Mouse (Mus musculus) liver, postnatal 0 days (tissue): ENCODE measurements at regions not wholly inside any gene's neighbourhood (a gene's known extent, or its start where the extent isn't known, plus 50 kb on each side); places are given as distances from the start of the nearest gene placed in this dataset.

ENCODE experiments used
- CTCF ChIP-seq: sonication (generic); IDR thresholded peaks from 2 replicates; pipeline ENCODE4 v1.5.1; 2016; ENCODE audit warnings: antibody characterized with exemption, low read depth
- EP300 ChIP-seq: IDR thresholded peaks from 2 replicates; pipeline ENCODE4 v1.6.1; 2016; ENCODE audit warnings: antibody characterized with exemption, low read depth, mild to moderate bottlenecking

DNA sequence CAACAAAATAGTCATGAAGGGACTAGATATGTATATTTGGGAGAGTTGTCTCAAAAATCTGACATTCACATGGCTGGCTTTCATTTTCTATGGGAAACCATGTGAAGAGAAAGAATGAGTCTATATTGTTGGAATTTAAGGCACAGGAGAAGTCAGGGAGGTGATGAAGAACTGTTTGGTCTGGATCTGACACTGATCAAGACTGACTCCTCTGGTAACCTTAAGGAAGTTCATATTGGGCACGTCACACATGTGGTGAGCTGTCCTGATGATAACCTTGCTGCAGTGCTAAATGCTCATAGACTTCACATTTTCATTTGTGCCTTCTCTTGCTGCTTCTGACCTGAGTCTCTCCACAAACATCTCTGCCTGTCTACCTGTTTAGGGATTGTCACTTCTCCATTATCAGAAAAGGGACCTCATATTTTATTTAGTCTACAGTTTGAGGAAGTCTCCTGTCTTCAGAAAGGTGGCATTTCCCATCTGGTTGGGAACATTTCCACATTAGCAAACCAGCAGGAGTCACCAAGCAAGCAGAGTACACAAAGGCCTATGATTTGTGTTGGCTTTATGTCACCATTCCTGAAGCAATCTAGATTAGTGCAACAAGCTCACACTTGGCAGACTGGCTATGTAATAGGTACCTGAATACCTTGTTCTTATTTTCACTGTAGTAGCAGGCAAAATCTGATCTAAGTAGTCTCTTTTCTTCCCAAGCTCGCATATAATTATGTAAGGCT is 76.4 kb upstream of the B430305J03Rik start:
- no peak for TF ChIP-seq CTCF
- TF ChIP-seq EP300 = no peak
